Mouse (Mus musculus) megakaryocyte, embryonic 14.5 days (primary cell): ENCODE results near the gene Acvr1c. TPM values are rescaled to one million over a fixed set of nuclear protein-coding genes. Genes with fewer than 3 reads are reported as not detected.
A peak's percentile ranks its signal among the peaks of the same experiment; 100 is the strongest.

Source experiments
- H3K27me3 ChIP-seq: replicated peaks from 2 replicates; pipeline ENCODE3; 2012; ENCODE audit warnings: inconsistent platforms
- H3K36me3 ChIP-seq: replicated peaks from 2 replicates; pipeline ENCODE3; 2012; ENCODE audit warnings: low read length, inconsistent platforms, mixed read lengths
- H3K4me1 ChIP-seq: 2 replicates; pipeline ENCODE4 v1.6.1; 2012; ENCODE audit warnings: inconsistent platforms
- H3K4me3 ChIP-seq: replicated peaks from 2 replicates; pipeline ENCODE3; 2012; ENCODE audit warnings: moderate library complexity, mild to moderate bottlenecking, inconsistent platforms
- H3K9me3 ChIP-seq: 2 replicates; pipeline ENCODE4 v1.6.1; 2012; ENCODE audit warnings: inconsistent platforms
- FLI1 ChIP-seq: IDR thresholded peaks from 2 replicates; pipeline ENCODE4 v1.6.1; 2012; ENCODE audit warnings: low read length, inconsistent platforms, mixed read lengths
- GATA1 ChIP-seq: IDR thresholded peaks from 3 replicates; pipeline ENCODE4 v1.6.1; 2012; ENCODE audit warnings: mixed read lengths, low read length, inconsistent platforms, borderline replicate concordance
- polyA plus RNA-seq: library from polyadenylated mRNA; stranded (reverse); fragments of >175 nt; gene quantifications from 2 replicates; pipeline ENCODE4 v1.2.3, GENCODE M21; 2012; ENCODE audit warnings: low replicate concordance; ENCODE audit not compliant: insufficient read depth

Gene Acvr1c
- polyA plus RNA-seq, 1 experiment = not detected

- Histone ChIP-seq H3K27me3 (no peaks in the 10 kb centered on the region), H3K36me3 (no peaks in the 10 kb centered on the region), H3K4me1 (peaks cover 3% of the 10 kb centered on the region; the same call in 1 of the 2 replicates), H3K9me3 (no peaks in the 10 kb centered on the region), H3K4me3 (peak overlapping the region; percentile 23)
- TF ChIP-seq GATA1 (no peak), FLI1 (no peak)
Observed at GRCm38 (mm10) chr2:58289759-58290431, 67.8 kb downstream of the Acvr1c start.

GRCm38 (mm10) chr2:58289331-58289730 is 68.4 kb downstream of the Acvr1c start:
- TF ChIP-seq FLI1 = no peak
- TF ChIP-seq GATA1 = no peak
- H3K27me3 ChIP-seq = no peaks in the 10 kb centered on the region
- no peaks in the 10 kb centered on the region for H3K36me3 ChIP-seq
- H3K4me3 ChIP-seq = no peak overlapping the region
- no peaks in the 10 kb centered on the region for H3K9me3 ChIP-seq
- peaks cover 3% of the 10 kb centered on the region; the same call in 1 of the 2 replicates for H3K4me1 ChIP-seq

GRCm38 (mm10) chr2:58282259-58282910 is 75.3 kb downstream of the Acvr1c start:
- no peaks in the 10 kb centered on the region for H3K9me3 ChIP-seq
- H3K4me3 ChIP-seq = peak overlapping the region; percentile 71
- H3K27me3 ChIP-seq = peaks cover 6% of the 10 kb centered on the region
- H3K36me3 ChIP-seq = no peaks in the 10 kb centered on the region
- TF ChIP-seq FLI1 = no peak
- H3K4me1 ChIP-seq = peaks cover 9% of the 10 kb centered on the region

- Histone ChIP-seq H3K9me3 (no peaks in the 10 kb centered on the region), H3K4me3 (no peak overlapping the region), H3K4me1 (peaks cover 9% of the 10 kb centered on the region), H3K27me3 (peaks cover 6% of the 10 kb centered on the region), H3K36me3 (no peaks in the 10 kb centered on the region)
- TF ChIP-seq FLI1 (no peak), GATA1 (no peak)
Observed at GRCm38 (mm10) chr2:58281046-58281445, 76.6 kb downstream of the Acvr1c start.

- peaks cover 9% of the 10 kb centered on the region for H3K4me1 ChIP-seq
- H3K9me3 ChIP-seq = no peaks in the 10 kb centered on the region
- H3K36me3 ChIP-seq = no peaks in the 10 kb centered on the region
- H3K4me3 ChIP-seq = no peak overlapping the region
- no peak for TF ChIP-seq GATA1
- no peak for TF ChIP-seq FLI1
- peaks cover 6% of the 10 kb centered on the region for H3K27me3 ChIP-seq
Observed at GRCm38 (mm10) chr2:58279163-58279562, 78.5 kb downstream of the Acvr1c start.

- H3K27me3 ChIP-seq = peaks cover 6% of the 10 kb centered on the region
- no peaks in the 10 kb centered on the region for H3K9me3 ChIP-seq
- H3K4me1 ChIP-seq = peaks cover 4% of the 10 kb centered on the region; the same call in 1 of the 2 replicates
- no peak overlapping the region for H3K4me3 ChIP-seq
- no peaks in the 10 kb centered on the region for H3K36me3 ChIP-seq
- no peak for TF ChIP-seq GATA1
- no peak for TF ChIP-seq FLI1
Observed at GRCm38 (mm10) chr2:58276454-58276853, 81.2 kb downstream of the Acvr1c start.

- H3K4me1 ChIP-seq = no peaks in the 10 kb centered on the region
- TF ChIP-seq GATA1 (no peak), FLI1 (no peak)
- H3K27me3 ChIP-seq = no peaks in the 10 kb centered on the region
- H3K4me3 ChIP-seq = no peak overlapping the region
- H3K36me3 ChIP-seq = no peaks in the 10 kb centered on the region
- 0 out of 2 replicates have a peak, but pooled peaks cover 4% of the 10 kb centered on the region for H3K9me3 ChIP-seq
Observed at GRCm38 (mm10) chr2:58240639-58241038, 117.1 kb downstream of the Acvr1c start.

GRCm38 (mm10) chr2:58237487-58237886 is 120.2 kb downstream of the Acvr1c start:
- Histone ChIP-seq H3K9me3 (0 out of 2 replicates have a peak, but pooled peaks cover 4% of the 10 kb centered on the region), H3K27me3 (no peaks in the 10 kb centered on the region), H3K36me3 (no peaks in the 10 kb centered on the region), H3K4me1 (no peaks in the 10 kb centered on the region), H3K4me3 (no peak overlapping the region)
- TF ChIP-seq GATA1 = no peak
- no peak for TF ChIP-seq FLI1

Other genes with a start within 250 kb of the Acvr1c start
- gene Cytip, start 162.4 kb downstream of the Acvr1c start, polyA plus RNA-seq = 2.8 TPM in 1 of 2 replicates, not detected in the other
- not detected in 2 replicates for gene Gm17409, start 112.2 kb upstream of the Acvr1c start, polyA plus RNA-seq
- gene Acvr1, start 209.3 kb upstream of the Acvr1c start, polyA plus RNA-seq = 0.63 TPM in 1 of 2 replicates, not detected in the other
- not detected in 2 replicates for gene Upp2, start 209.4 kb upstream of the Acvr1c start, polyA plus RNA-seq